Mouse (Mus musculus) limb, embryonic 12.5 days (tissue): ENCODE results near the gene Capn2. TPM values are rescaled to one million over a fixed set of nuclear protein-coding genes. Genes with fewer than 3 reads are reported as not detected.

Experiments
- ATAC-seq: fragments of 200-750 bp; cut with Nextera tagmentation; 2 replicates; pipeline ENCODE4 v1.8.0; 2017; ENCODE audit warnings: low read depth, moderate TSS enrichment; ENCODE audit not compliant: insufficient number of reproducible peaks, insufficient read depth, low FRiP score, low TSS enrichment
- H3K27ac ChIP-seq: fragments of 300-500 bp; sonication (generic); 2 replicates; pipeline ENCODE4 v1.5.1; 2016; ENCODE audit warnings: mild to moderate bottlenecking, moderate library complexity
- H3K27me3 ChIP-seq: fragments of 300-500 bp; sonication (generic); 2 replicates; pipeline ENCODE4 v1.6.1; 2016; ENCODE audit warnings: mild to moderate bottlenecking, moderate library complexity
- H3K36me3 ChIP-seq: fragments of 300-500 bp; sonication (generic); 2 replicates; pipeline ENCODE4 v1.6.1; 2016; ENCODE audit warnings: mild to moderate bottlenecking, moderate library complexity
- H3K4me1 ChIP-seq: fragments of 300-500 bp; sonication (generic); replicated peaks from 2 replicates; pipeline ENCODE4 v1.6.1; 2016
- H3K4me2 ChIP-seq: fragments of 300-500 bp; sonication (generic); 2 replicates; pipeline ENCODE4 v1.6.1; 2016; ENCODE audit warnings: mild to moderate bottlenecking, moderate library complexity
- H3K4me3 ChIP-seq: fragments of 300-500 bp; sonication (generic); replicated peaks from 2 replicates; pipeline ENCODE4 v1.5.1; 2016; ENCODE audit warnings: mild to moderate bottlenecking
- H3K9ac ChIP-seq: fragments of 300-500 bp; sonication (generic); replicated peaks from 2 replicates; pipeline ENCODE4 v1.6.1; 2016; ENCODE audit warnings: mild to moderate bottlenecking, moderate library complexity
- H3K9me3 ChIP-seq: fragments of 300-500 bp; sonication (generic); 2 replicates; pipeline ENCODE4 v1.6.1; 2016; ENCODE audit warnings: mild to moderate bottlenecking, moderate library complexity
- WGBS: fragments of 180-500 bp; shearing (Covaris S2); methylation state at CpG from one replicate; pipeline ENCODE4 v1.1.7; 2016; 5-methylcytosine and 5-hydroxymethylcytosine counted together
- polyA plus RNA-seq: library from polyadenylated mRNA; unstranded; fragments of >200 nt; fragmentation: Nextera tagmentation; extraction: Ambion mirVana; gene quantifications from 2 replicates; pipeline ENCODE4 v1.2.1, GENCODE M21; 2016

Gene Capn2
- polyA plus RNA-seq, 1 experiment from 2014 or later, result 134 TPM

GRCm38 (mm10) chr1:182511778-182512177 is 5.6 kb downstream of the Capn2 start:
- Histone ChIP-seq H3K4me3 (no peak overlapping the region), H3K27me3 (no peaks in the 10 kb centered on the region), H3K36me3 (peaks cover 63% of the 10 kb centered on the region), H3K4me2 (no peak overlapping the region), H3K27ac (no peak overlapping the region), H3K4me1 (peaks cover 15% of the 10 kb centered on the region), H3K9ac (no peak overlapping the region), H3K9me3 (no peaks in the 10 kb centered on the region)
- no peak for ATAC-seq
- WGBS, result 87% methylated on average over 8 of the region's 8 CpGs

GRCm38 (mm10) chr1:182511073-182511472 is 6.3 kb downstream of the Capn2 start:
- no peak overlapping the region for H3K9ac ChIP-seq
- peaks cover 70% of the 10 kb centered on the region for H3K36me3 ChIP-seq
- H3K9me3 ChIP-seq, result no peaks in the 10 kb centered on the region
- no peak for ATAC-seq
- H3K27ac ChIP-seq, result no peak overlapping the region
- no peaks in the 10 kb centered on the region for H3K27me3 ChIP-seq
- 65% methylated on average over 2 of the region's 2 CpGs for whole genome bisulfite sequencing
- peaks cover 11% of the 10 kb centered on the region for H3K4me1 ChIP-seq
- no peak overlapping the region for H3K4me2 ChIP-seq
- no peak overlapping the region for H3K4me3 ChIP-seq

GRCm38 (mm10) chr1:182509110-182509797 is 8.2 kb downstream of the Capn2 start:
- H3K9me3 ChIP-seq, result no peaks in the 10 kb centered on the region
- H3K27ac ChIP-seq, result no peak overlapping the region
- peaks cover 5% of the 10 kb centered on the region for H3K4me1 ChIP-seq
- ATAC-seq, result no peak
- WGBS, result 77% methylated on average over 10 of the region's 10 CpGs
- no peak overlapping the region for H3K9ac ChIP-seq
- H3K27me3 ChIP-seq, result no peaks in the 10 kb centered on the region
- H3K4me3 ChIP-seq, result no peak overlapping the region
- peaks cover 74% of the 10 kb centered on the region for H3K36me3 ChIP-seq
- H3K4me2 ChIP-seq, result no peak overlapping the region

GRCm38 (mm10) chr1:182506229-182506986 is 11.0 kb downstream of the Capn2 start:
- 60% methylated on average over 7 of the region's 7 CpGs for WGBS
- Histone ChIP-seq H3K4me1 (peaks cover 9% of the 10 kb centered on the region), H3K27me3 (no peaks in the 10 kb centered on the region), H3K36me3 (peaks cover 65% of the 10 kb centered on the region), H3K9me3 (no peaks in the 10 kb centered on the region), H3K4me3 (no peak overlapping the region), H3K27ac (no peak overlapping the region), H3K9ac (no peak overlapping the region), H3K4me2 (no peak overlapping the region)
- ATAC-seq, result no peak

GRCm38 (mm10) chr1:182505291-182505690 is 12.1 kb downstream of the Capn2 start:
- ATAC-seq, result no peak
- Histone ChIP-seq H3K36me3 (peaks cover 58% of the 10 kb centered on the region), H3K27me3 (no peaks in the 10 kb centered on the region), H3K27ac (no peak overlapping the region), H3K9me3 (no peaks in the 10 kb centered on the region), H3K4me3 (no peak overlapping the region), H3K9ac (no peak overlapping the region), H3K4me1 (peaks cover 9% of the 10 kb centered on the region), H3K4me2 (no peak overlapping the region)
- 86% methylated on average over 3 of the region's 3 CpGs for WGBS

GRCm38 (mm10) chr1:182504223-182504622 is 13.2 kb downstream of the Capn2 start:
- Histone ChIP-seq H3K9me3 (no peaks in the 10 kb centered on the region), H3K27me3 (no peaks in the 10 kb centered on the region), H3K9ac (no peak overlapping the region), H3K27ac (0 out of 2 replicates have a peak overlapping the region, but pooled peaks have one; percentile 2), H3K4me3 (no peak overlapping the region), H3K36me3 (peaks cover 58% of the 10 kb centered on the region), H3K4me1 (peaks cover 9% of the 10 kb centered on the region), H3K4me2 (no peak overlapping the region)
- no peak for ATAC-seq
- WGBS, result 29% methylated on average over 4 of the region's 4 CpGs

GRCm38 (mm10) chr1:182503206-182503900 is 14.1 kb downstream of the Capn2 start:
- H3K27me3 ChIP-seq, result no peaks in the 10 kb centered on the region
- H3K4me2 ChIP-seq, result no peak overlapping the region
- no peak overlapping the region for H3K27ac ChIP-seq
- H3K36me3 ChIP-seq, result peaks cover 56% of the 10 kb centered on the region
- WGBS, result 82% methylated on average over 13 of the region's 13 CpGs
- no peak overlapping the region for H3K9ac ChIP-seq
- no peak for ATAC-seq
- H3K4me3 ChIP-seq, result no peak overlapping the region
- peaks cover 9% of the 10 kb centered on the region for H3K4me1 ChIP-seq
- H3K9me3 ChIP-seq, result no peaks in the 10 kb centered on the region

- no peak overlapping the region; the same call in 1 of the 2 replicates for H3K9ac ChIP-seq
- peaks cover 56% of the 10 kb centered on the region for H3K36me3 ChIP-seq
- no peak overlapping the region for H3K27ac ChIP-seq
- peaks cover 13% of the 10 kb centered on the region for H3K4me1 ChIP-seq
- no peak overlapping the region for H3K4me2 ChIP-seq
- no peaks in the 10 kb centered on the region for H3K27me3 ChIP-seq
- 90% methylated on average over 7 of the region's 7 CpGs for WGBS
- no peak for ATAC-seq
- H3K9me3 ChIP-seq, result no peaks in the 10 kb centered on the region
- H3K4me3 ChIP-seq, result no peak overlapping the region
These were observed 14.8 kb downstream of the Capn2 start for GRCm38 (mm10) chr1:182502491-182503050.

GRCm38 (mm10) chr1:182501815-182502405 is 15.5 kb downstream of the Capn2 start:
- no peak for ATAC-seq
- no peak overlapping the region for H3K27ac ChIP-seq
- H3K4me1 ChIP-seq, result peaks cover 19% of the 10 kb centered on the region
- peaks cover 56% of the 10 kb centered on the region for H3K36me3 ChIP-seq
- H3K9me3 ChIP-seq, result no peaks in the 10 kb centered on the region
- WGBS, result 88% methylated on average over 7 of the region's 7 CpGs
- no peak overlapping the region for H3K4me2 ChIP-seq
- no peak overlapping the region for H3K9ac ChIP-seq
- H3K27me3 ChIP-seq, result no peaks in the 10 kb centered on the region
- no peak overlapping the region for H3K4me3 ChIP-seq

- no peak for ATAC-seq
- Histone ChIP-seq H3K36me3 (peaks cover 47% of the 10 kb centered on the region; the same call in 1 of the 2 replicates), H3K9ac (no peak overlapping the region), H3K4me2 (no peak overlapping the region), H3K9me3 (no peaks in the 10 kb centered on the region), H3K27ac (no peak overlapping the region), H3K4me1 (peaks cover 28% of the 10 kb centered on the region), H3K4me3 (no peak overlapping the region), H3K27me3 (no peaks in the 10 kb centered on the region)
- WGBS, result 84% methylated on average over 4 of the region's 4 CpGs
These were observed 16.6 kb downstream of the Capn2 start for GRCm38 (mm10) chr1:182500843-182501242.

GRCm38 (mm10) chr1:182500224-182500623 is 17.2 kb downstream of the Capn2 start:
- H3K27ac ChIP-seq, result no peak overlapping the region

More at GRCm38 (mm10) chr1:182500224-182500623, 17.2 kb downstream of the Capn2 start:
- Histone ChIP-seq H3K9ac (no peak overlapping the region), H3K4me2 (no peak overlapping the region), H3K9me3 (no peaks in the 10 kb centered on the region), H3K4me1 (peaks cover 28% of the 10 kb centered on the region), H3K4me3 (no peak overlapping the region), H3K36me3 (peaks cover 41% of the 10 kb centered on the region; the same call in 1 of the 2 replicates), H3K27me3 (no peaks in the 10 kb centered on the region)
- ATAC-seq, result no peak
- WGBS, result 80% methylated on average over 4 of the region's 4 CpGs
